Mouse (Mus musculus): ENCODE results near the gene Aloxe3.

Aloxe3 gene

DNA sequence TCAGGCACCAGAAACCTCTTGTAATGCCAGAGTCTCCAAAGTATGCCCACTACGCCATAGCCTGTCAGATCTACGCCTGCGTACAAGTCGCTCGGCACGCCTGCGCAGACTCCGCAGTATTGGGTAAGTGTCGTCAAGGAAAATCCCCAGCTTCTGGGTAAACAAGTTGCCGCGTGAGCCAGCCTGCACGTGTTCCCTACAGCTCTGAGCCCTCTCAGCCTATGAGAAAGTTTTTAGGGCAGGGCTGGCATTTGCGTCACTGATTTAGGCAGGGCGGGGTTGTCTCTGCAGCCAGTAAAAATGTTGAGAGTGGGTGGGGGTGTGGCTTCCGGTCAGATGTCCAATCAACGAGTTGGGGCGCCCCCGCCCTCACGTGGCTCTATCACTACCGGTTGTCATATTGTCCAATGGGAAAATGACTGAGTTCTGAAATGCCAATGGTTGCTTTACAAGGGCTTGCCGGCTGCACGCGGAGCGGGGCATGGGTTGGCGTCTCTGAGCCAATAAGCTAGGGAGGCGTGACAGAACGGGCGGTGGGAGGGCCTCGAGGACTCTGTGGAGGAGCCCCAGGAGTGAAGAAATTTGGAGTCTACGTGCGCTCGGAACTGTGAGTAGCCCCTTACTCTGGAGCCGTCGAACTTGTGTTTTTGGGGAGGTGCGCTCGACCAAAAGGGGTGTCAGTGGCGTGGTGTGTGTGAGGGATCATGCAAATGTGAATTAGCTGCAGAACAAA is 30.8 kb upstream of the Aloxe3 start, which contains the start of gene Per1:
Gene Per1, plus strand, starts transcription at position 521 of the 733 bp plus-strand sequence.
- DNase-seq (ENCODE audit: low spot score in 2 of 2), result peak; percentile 99

DNA sequence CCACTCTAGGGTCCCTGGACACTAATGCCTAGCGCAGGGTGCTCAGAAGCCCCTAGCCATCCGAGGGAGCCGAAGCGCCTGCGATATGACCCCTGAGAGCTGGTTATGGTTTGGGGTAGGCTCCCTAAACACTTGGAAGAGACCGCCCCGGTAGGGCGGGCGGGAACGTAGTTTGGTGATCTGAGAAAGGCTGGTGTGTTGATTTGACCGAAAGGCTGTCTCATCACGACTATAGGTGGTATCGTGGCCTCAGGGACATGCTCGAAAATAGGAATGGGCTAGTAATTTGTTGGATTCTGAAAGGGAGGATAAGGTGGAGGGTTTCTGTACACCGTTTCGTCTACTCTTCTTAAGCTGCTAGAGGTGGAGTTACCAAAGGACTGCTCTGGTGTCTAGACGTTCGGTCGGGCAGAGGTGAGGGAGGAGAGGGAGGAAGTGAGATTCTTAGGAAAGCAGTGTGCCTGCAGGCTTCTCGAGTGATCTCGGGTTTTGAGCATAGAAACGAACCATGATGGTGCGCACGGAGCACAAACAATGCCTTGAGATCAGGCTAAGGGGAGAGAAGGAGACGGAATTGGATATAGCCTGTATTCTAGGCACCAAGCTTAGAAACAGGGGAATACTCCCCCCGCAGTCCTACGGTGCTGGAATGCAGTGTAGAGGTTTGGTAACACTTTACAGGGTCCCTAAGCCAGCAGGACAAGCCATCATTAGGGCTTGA is 30.0 kb upstream of the Aloxe3 start:
- DNase-seq (ENCODE audit: low spot score in 2 of 2), result no peak

- no peak for DNase-seq (ENCODE audit: low spot score in 2 of 2)
Observed at GRCm38 (mm10) chr11:69096360-69096986, 29.2 kb upstream of the Aloxe3 start.

- peak; percentile 87 to 97 for DNase-seq (ENCODE audit: low spot score in 2 of 2)
Observed at GRCm38 (mm10) chr11:69096987-69097900, 28.5 kb upstream of the Aloxe3 start.

GRCm38 (mm10) chr11:69098039-69098761 is 27.5 kb upstream of the Aloxe3 start:
- DNase-seq (ENCODE audit: low spot score in 2 of 2), result no peak

GRCm38 (mm10) chr11:69098762-69099091 is 27.0 kb upstream of the Aloxe3 start:
- DNase-seq (ENCODE audit: low spot score in 2 of 2), result peak; percentile 87 to 95

- no peak for DNase-seq (ENCODE audit: low spot score in 2 of 2)
Observed at GRCm38 (mm10) chr11:69099177-69099914, 26.4 kb upstream of the Aloxe3 start.

DNA sequence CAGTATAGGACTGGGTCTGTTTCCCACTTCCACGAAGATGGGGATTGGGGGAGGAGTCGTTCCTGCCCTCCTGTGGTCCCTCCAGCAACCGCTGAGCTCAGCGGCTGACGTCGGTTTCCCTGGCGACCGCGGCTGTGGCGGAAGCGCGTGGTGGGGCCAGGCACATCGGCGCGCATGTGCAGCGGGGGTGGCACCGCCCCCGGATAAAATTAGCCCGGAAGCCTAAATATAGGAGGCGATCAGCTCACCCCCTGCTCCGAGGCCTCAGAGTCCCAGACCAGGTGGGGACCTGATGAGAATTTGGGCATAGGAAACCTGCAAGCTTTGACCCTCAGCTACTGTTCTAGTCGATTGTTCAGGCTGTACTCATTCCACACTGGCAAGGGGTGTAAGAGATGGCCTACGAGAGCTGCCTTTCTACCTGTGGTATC is 25.8 kb upstream of the Aloxe3 start:
- peak; percentile 72 to 88 for DNase-seq (ENCODE audit: low spot score in 2 of 2)

- no peak for DNase-seq (ENCODE audit: low spot score in 2 of 2)
Observed at GRCm38 (mm10) chr11:69100639-69101360, 24.9 kb upstream of the Aloxe3 start.

DNA sequence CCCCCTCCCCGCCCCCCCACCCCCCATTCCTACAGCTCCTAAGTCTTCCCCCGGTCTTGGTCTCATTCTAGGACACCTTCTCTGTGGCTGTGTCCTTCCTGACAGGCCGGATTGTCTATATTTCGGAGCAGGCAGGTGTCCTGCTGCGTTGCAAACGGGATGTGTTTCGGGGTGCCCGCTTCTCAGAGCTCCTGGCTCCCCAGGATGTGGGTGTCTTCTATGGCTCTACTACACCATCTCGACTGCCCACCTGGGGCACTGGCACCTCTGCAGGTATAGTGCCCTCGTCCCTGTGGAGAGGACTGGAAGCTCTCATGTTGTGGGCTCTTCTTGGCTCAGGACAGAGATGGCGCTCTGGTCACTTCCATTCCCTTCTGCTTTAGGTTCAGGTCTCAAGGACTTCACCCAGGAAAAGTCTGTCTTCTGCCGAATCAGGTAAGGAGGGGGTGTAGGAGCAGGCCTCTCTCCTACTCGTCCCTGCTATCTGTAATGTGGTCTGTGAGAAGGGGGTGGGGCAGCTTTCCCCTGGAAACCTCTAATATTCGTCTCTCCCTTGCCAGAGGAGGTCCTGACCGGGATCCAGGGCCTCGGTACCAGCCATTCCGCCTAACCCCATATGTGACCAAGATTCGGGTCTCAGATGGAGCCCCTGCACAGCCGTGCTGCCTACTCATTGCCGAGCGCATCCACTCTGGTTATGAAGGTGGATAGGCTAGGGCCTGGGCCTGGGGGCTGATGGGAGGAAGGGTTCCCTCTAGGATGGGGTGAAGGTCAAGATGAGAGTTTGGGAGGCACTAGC is 23.9 kb upstream of the Aloxe3 start:
- DNase-seq (ENCODE audit: low spot score in 2 of 2), result no peak

DNA sequence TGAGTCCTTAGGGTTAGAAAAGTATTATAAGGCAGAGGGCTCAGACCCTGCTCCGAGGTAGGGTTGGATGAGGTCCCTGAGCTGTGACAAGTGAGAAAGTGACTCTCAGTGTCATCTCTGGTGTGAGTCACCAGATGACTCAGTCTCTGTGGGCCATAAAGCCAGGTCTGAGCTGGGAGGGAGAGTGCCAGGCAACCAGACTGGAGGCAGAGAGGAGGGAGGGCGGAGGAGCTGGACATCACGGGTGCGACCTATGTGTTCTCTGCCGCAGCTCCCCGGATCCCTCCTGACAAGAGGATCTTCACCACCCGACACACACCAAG is 23.3 kb upstream of the Aloxe3 start:
- no peak for DNase-seq (ENCODE audit: low spot score in 2 of 2)

DNA sequence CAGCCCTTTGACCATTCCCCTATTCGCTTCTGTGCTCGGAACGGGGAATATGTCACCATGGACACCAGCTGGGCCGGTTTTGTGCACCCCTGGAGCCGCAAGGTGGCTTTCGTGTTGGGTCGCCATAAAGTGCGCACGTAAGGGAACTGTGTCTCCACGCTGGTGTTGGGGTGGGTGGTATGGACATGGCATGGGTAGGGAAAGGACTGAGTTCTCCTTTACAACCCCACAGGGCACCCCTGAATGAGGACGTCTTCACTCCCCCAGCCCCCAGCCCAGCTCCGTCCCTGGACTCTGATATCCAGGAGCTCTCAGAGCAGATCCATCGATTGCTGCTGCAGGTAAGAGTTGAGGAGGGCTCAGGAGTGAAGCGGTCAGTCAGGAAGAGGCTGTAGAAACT is 22.6 kb upstream of the Aloxe3 start:
- DNase-seq (ENCODE audit: low spot score in 2 of 2), result no peak

DNA sequence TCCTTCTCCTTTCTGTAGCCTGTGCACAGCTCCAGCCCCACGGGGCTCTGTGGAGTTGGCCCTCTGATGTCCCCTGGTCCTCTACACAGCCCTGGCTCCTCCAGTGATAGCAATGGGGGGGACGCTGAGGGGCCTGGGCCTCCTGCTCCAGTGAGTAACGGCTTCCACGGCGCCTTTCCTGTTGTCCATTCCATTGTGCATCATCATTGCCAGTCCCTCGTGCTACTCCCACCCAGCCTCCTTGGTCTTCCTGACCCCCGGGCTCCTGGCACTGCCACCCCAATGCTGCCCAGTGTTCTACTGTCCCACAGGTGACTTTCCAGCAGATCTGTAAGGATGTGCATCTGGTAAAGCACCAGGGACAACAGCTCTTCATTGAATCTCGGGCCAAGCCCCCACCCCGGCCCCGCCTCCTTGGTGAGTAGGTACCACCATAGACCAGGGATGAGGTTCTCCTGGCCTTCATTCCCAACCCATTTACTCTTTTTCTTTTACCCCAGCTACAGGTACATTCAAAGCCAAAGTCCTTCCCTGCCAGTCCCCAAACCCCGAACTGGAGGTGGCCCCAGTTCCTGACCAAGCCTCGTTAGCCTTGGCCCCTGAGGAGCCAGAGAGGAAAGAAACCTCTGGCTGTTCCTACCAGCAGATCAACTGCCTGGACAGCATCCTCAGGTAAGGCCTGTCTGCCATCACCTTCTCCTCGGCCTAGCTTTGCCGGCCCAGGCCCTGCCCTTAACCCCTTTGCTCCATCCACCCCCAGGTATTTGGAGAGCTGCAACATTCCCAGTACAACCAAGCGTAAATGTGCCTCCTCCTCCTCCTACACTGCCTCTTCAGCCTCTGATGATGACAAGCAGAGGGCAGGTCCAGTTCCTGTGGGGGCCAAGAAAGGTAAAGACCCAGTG is 21.9 kb upstream of the Aloxe3 start:
- no peak for DNase-seq (ENCODE audit: low spot score in 2 of 2)

- DNase-seq (ENCODE audit: low spot score in 2 of 2), result no peak
Observed at GRCm38 (mm10) chr11:69104487-69104886, 21.2 kb upstream of the Aloxe3 start.

GRCm38 (mm10) chr11:69105227-69105626 is 20.5 kb upstream of the Aloxe3 start:
- DNase-seq (ENCODE audit: low spot score in 2 of 2), result no peak

GRCm38 (mm10) chr11:69105796-69106195 is 19.9 kb upstream of the Aloxe3 start:
- DNase-seq (ENCODE audit: low spot score in 2 of 2), result no peak

- DNase-seq (ENCODE audit: low spot score in 2 of 2), result no peak
Observed at GRCm38 (mm10) chr11:69106299-69106698, 19.4 kb upstream of the Aloxe3 start.

DNA sequence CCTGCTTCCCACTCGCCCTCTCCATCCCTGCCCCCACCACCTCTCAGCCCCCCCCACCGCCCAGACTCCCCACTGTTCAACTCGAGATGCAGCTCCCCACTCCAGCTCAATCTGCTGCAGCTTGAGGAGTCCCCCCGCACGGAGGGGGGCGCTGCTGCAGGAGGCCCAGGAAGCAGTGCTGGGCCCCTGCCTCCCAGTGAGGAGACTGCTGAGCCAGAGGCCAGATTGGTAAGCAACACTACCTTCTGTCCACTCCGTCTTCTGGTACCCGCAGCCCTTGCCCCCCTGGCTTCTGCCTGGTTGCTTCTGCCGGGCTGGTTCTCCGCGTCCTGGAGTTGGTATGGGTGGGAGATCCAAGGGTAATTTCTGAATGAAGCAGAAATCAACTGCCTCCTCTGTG is 18.9 kb upstream of the Aloxe3 start:
- peak; percentile 2 to 3 for DNase-seq (ENCODE audit: low spot score in 2 of 2)

Measured in frontal cortex, postnatal 25 days (tissue).